In genomic region chr6:87042004-87042336, GRCm38 (mm10) we compare ENCODE assay signal across 8 mouse cellular contexts. TPM values are rescaled to one million over a fixed set of nuclear protein-coding genes. Genes with fewer than 3 reads are reported as not detected.
DNase-seq lines count a peak whose midpoint lies in the region; ATAC-seq and TF ChIP-seq lines count a peak whose summit lies in the region.

No protein-coding gene starts in this region.

- under 1% methylated on average over 11 of the region's 11 CpGs for WGBS in heart, embryonic 16.5 days
- 0% methylated on average over 11 of the region's 11 CpGs for WGBS in forebrain, postnatal 0 days
- under 1% methylated on average over 11 of the region's 11 CpGs for WGBS in liver, postnatal 0 days (ENCODE audit: insufficient replicate concordance)

- no peak for DNase-seq in heart, postnatal 10 days
- DNase-seq in G1E (ENCODE audit: low spot score): no peak
- no peak for DNase-seq in forebrain, postnatal 0 days
- DNase-seq in liver, postnatal 0 days: no peak
- no peak for DNase-seq in adrenal gland, postnatal 25 days
- no peak for DNase-seq in frontal cortex, adult 2 months (ENCODE audit: extremely low spot score in 1 of 2, low spot score in 1 of 2)
- no peak for DNase-seq in cerebellum, postnatal 25 days

- peak overlapping the region; percentile 100 for H3K27ac ChIP-seq in heart, embryonic 16.5 days (ENCODE audit: low read length)
- H3K27ac ChIP-seq in forebrain, postnatal 0 days (ENCODE audit: low read depth, low read length): peak overlapping the region; percentile 97
- H3K27ac ChIP-seq in liver, postnatal 0 days (ENCODE audit: low read depth): peak overlapping the region; percentile 97

- H3K27me3 ChIP-seq in heart, embryonic 16.5 days (ENCODE audit: control insufficient read depth, insufficient read depth, low read length): no peaks in the 10 kb centered on the region
- H3K27me3 ChIP-seq in G1E (ENCODE audit: insufficient read depth, low read length): no peaks in the 10 kb centered on the region
- no peaks in the 10 kb centered on the region for H3K27me3 ChIP-seq in forebrain, postnatal 0 days (ENCODE audit: insufficient read depth, low read length)
- no peaks in the 10 kb centered on the region for H3K27me3 ChIP-seq in liver, postnatal 0 days (ENCODE audit: insufficient read depth, low read length)

- no peak for TF ChIP-seq CTCF in G1E (IDR thresholded peaks at IDR 0.05; ENCODE audit: low read depth, low read length)
- TF ChIP-seq CTCF in forebrain, postnatal 0 days (IDR thresholded peaks at IDR 0.05; ENCODE audit: low read depth): no peak
- no peak for TF ChIP-seq CTCF in liver, postnatal 0 days (IDR thresholded peaks at IDR 0.05; ENCODE audit: low read depth)

- H3K36me3 ChIP-seq in heart, embryonic 16.5 days (ENCODE audit: control insufficient read depth, insufficient read depth): no peaks in the 10 kb centered on the region
- peaks cover 10% of the 10 kb centered on the region for H3K36me3 ChIP-seq in G1E (replicated peaks)
- H3K36me3 ChIP-seq in forebrain, postnatal 0 days (ENCODE audit: insufficient read depth): no peaks in the 10 kb centered on the region
- H3K36me3 ChIP-seq in liver, postnatal 0 days (replicated peaks; ENCODE audit: insufficient read depth, low read length): no peaks in the 10 kb centered on the region

- peak overlapping the region; percentile 99 for H3K9ac ChIP-seq in heart, embryonic 16.5 days (ENCODE audit: low read length)
- H3K9ac ChIP-seq in forebrain, postnatal 0 days: peak overlapping the region; percentile 91
- H3K9ac ChIP-seq in liver, postnatal 0 days (replicated peaks): peak overlapping the region; percentile 96

- ATAC-seq in heart, embryonic 16.5 days (replicated peaks; ENCODE audit: extremely low read depth, insufficient read depth, low FRiP score): 0 out of 2 replicates have a peak, but pooled peaks have one; percentile 14
- no peak; the same call in 1 of the 2 replicates for ATAC-seq in G1E (ENCODE audit: extremely low read depth, insufficient number of reproducible peaks, low FRiP score, poor library complexity, severe bottlenecking)
- peak; percentile 5; the same call in 1 of the 2 replicates for ATAC-seq in forebrain, postnatal 0 days
- no peak for ATAC-seq in liver, postnatal 0 days

- intact Hi-C loops in heart, postnatal 10 days (cut with DNase I): no loop called here

- H3K4me1 ChIP-seq in heart, embryonic 16.5 days (ENCODE audit: control insufficient read depth, insufficient read depth, low read length): peaks cover 16% of the 10 kb centered on the region
- peaks cover 62% of the 10 kb centered on the region for H3K4me1 ChIP-seq in G1E (ENCODE audit: insufficient read depth, low read depth, low read length)
- peaks cover 15% of the 10 kb centered on the region; the same call in 1 of the 2 replicates for H3K4me1 ChIP-seq in forebrain, postnatal 0 days (ENCODE audit: insufficient read depth)
- peaks cover 21% of the 10 kb centered on the region for H3K4me1 ChIP-seq in liver, postnatal 0 days (ENCODE audit: insufficient read depth)

- no peaks in the 10 kb centered on the region for H3K9me3 ChIP-seq in heart, embryonic 16.5 days (replicated peaks; ENCODE audit: control insufficient read depth, low read length)
- peaks cover 3% of the 10 kb centered on the region for H3K9me3 ChIP-seq in G1E (replicated peaks)
- no peaks in the 10 kb centered on the region for H3K9me3 ChIP-seq in forebrain, postnatal 0 days (ENCODE audit: low read length)
- peaks cover 2% of the 10 kb centered on the region; the same call in 1 of the 2 replicates for H3K9me3 ChIP-seq in liver, postnatal 0 days (ENCODE audit: low read length)

- no peak for TF ChIP-seq EP300 in liver, postnatal 0 days (IDR thresholded peaks at IDR 0.05; ENCODE audit: low read depth)

- peak overlapping the region; percentile 100 for H3K4me3 ChIP-seq in heart, embryonic 16.5 days (ENCODE audit: low read length)
- peak overlapping the region; percentile 99 for H3K4me3 ChIP-seq in G1E (ENCODE audit: low read depth, low read length)
- H3K4me3 ChIP-seq in forebrain, postnatal 0 days (ENCODE audit: low read depth, low read length): peak overlapping the region; percentile 82
- H3K4me3 ChIP-seq in liver, postnatal 0 days (ENCODE audit: low read depth, low read length): peak overlapping the region; percentile 86

- peak overlapping the region; percentile 63 for H3K4me2 ChIP-seq in heart, embryonic 16.5 days (ENCODE audit: low read depth, low read length)
- peak overlapping the region; percentile 57 for H3K4me2 ChIP-seq in forebrain, postnatal 0 days (ENCODE audit: low read depth)
- peak overlapping the region; percentile 95 for H3K4me2 ChIP-seq in liver, postnatal 0 days (ENCODE audit: low read depth, low read length)

RNA-seq across cellular contexts. Expression of gene Gfpt1, which starts 0.7 kb away (rescaled TPM):
- polyA plus RNA-seq in heart, embryonic 16.5 days (2015; fragmentation: Nextera tagmentation; extraction: Ambion mirVana): 8.3 and 10.2 TPM in 2 replicates
- 10 to 100 TPM; 18.2 to 19.6 TPM for total RNA-seq in heart, postnatal 10 days (2021)
- total RNA-seq in G1E (2014; fragmentation: Nextera tagmentation) (195 and 196 TPM in 2 replicates), G1E (2017) (87.2 and 99.2 TPM in 2 replicates)
- 46.1 and 78.7 TPM in 2 replicates for polyA plus RNA-seq in G1E (2012)
- 34.0 and 43.0 TPM in 2 replicates for total RNA-seq in forebrain, postnatal 0 days (2014; rRNA removed)
- 12.5 and 16.5 TPM in 2 replicates for polyA plus RNA-seq in forebrain, postnatal 0 days (2015; fragmentation: Nextera tagmentation; extraction: Ambion mirVana)
- 3.6 and 4.1 TPM in 2 replicates for polyA plus RNA-seq in liver, postnatal 0 days (2015; fragmentation: Nextera tagmentation; extraction: Ambion mirVana)
- 37.9 and 40.4 TPM in 2 replicates for total RNA-seq in adrenal gland, postnatal 25 days (2021)
- 25.5 and 29.4 TPM in 2 replicates for polyA plus RNA-seq in frontal cortex, adult 2 months (2012; rRNA removed)

RNA-seq across cellular contexts. Expression of gene Nfu1, which starts 32.9 kb away (rescaled TPM):
- 97.3 and 98.5 TPM in 2 replicates for polyA plus RNA-seq in heart, embryonic 16.5 days (2015; fragmentation: Nextera tagmentation; extraction: Ambion mirVana)
- 10 to 100 TPM; 72.8 to 77.8 TPM for total RNA-seq in heart, postnatal 10 days (2021)
- total RNA-seq in G1E (2014; fragmentation: Nextera tagmentation): 79.6 and 97.1 TPM in 2 replicates
- total RNA-seq in G1E (2017): 116 and 126 TPM in 2 replicates
- polyA plus RNA-seq in G1E (2012): 112 and 123 TPM in 2 replicates
- total RNA-seq in forebrain, postnatal 0 days (2014; rRNA removed): 167 and 362 TPM in 2 replicates
- polyA plus RNA-seq in forebrain, postnatal 0 days (2015; fragmentation: Nextera tagmentation; extraction: Ambion mirVana): 146 and 152 TPM in 2 replicates
- 53.5 and 57.7 TPM in 2 replicates for polyA plus RNA-seq in liver, postnatal 0 days (2015; fragmentation: Nextera tagmentation; extraction: Ambion mirVana)
- total RNA-seq in adrenal gland, postnatal 25 days (2021): 74.2 and 76.8 TPM in 2 replicates
- polyA plus RNA-seq in frontal cortex, adult 2 months (2012; rRNA removed): 110 and 130 TPM in 2 replicates

Comparison
In these comparisons a context has a peak if more than half of its experiments do, and no peak if none do; other contexts are left out.
1. ATAC-seq: peak in heart, embryonic 16.5 days (single experiment) and forebrain, postnatal 0 days (single experiment); none in G1E (single experiment) and liver, postnatal 0 days (single experiment).
2. Peak in every context shown above with its lines, with median percentiles within 50 percentile points of each other: H3K27ac ChIP-seq, H3K4me2 ChIP-seq, H3K4me3 ChIP-seq and H3K9ac ChIP-seq.